Mouse (Mus musculus) intestine, postnatal 0 days (tissue): ENCODE data around the gene Rexo2. TPM values are rescaled to one million over a fixed set of nuclear protein-coding genes. Genes with fewer than 3 reads are reported as not detected.
"Not testable (repeated sequence)": the region's sequence is repeated elsewhere in the genome, so short reads cannot be mapped to it uniquely, and the experiment has no call there.

Experiments
- ATAC-seq: fragments of 200-750 bp; cut with Nextera tagmentation; 2 replicates; pipeline ENCODE4 v1.8.0; 2017; ENCODE audit warnings: mild to moderate bottlenecking, moderate TSS enrichment, moderate library complexity
- H3K27ac ChIP-seq: fragments of 300-500 bp; sonication (generic); 2 replicates; pipeline ENCODE4 v1.5.1; 2014; ENCODE audit warnings: mild to moderate bottlenecking, low read depth, low read length, moderate library complexity
- H3K27me3 ChIP-seq: fragments of 300-500 bp; sonication (generic); replicated peaks from 2 replicates; pipeline ENCODE4 v1.6.1; 2014; ENCODE audit warnings: low read length, mixed read lengths; ENCODE audit not compliant: control insufficient read depth, insufficient read depth
- H3K36me3 ChIP-seq: fragments of 300-500 bp; sonication (generic); 2 replicates; pipeline ENCODE4 v1.6.1; 2014; ENCODE audit warnings: mild to moderate bottlenecking, moderate library complexity; ENCODE audit not compliant: control insufficient read depth, insufficient read depth
- H3K4me1 ChIP-seq: fragments of 300-500 bp; sonication (generic); replicated peaks from 2 replicates; pipeline ENCODE4 v1.6.1; 2014; ENCODE audit warnings: antibody characterized with exemption, low read length, mixed read lengths; ENCODE audit not compliant: control insufficient read depth, insufficient read depth
- H3K4me2 ChIP-seq: fragments of 300-500 bp; sonication (generic); replicated peaks from 2 replicates; pipeline ENCODE4 v1.6.1; 2014; ENCODE audit warnings: low read depth, mild to moderate bottlenecking, moderate library complexity
- H3K4me3 ChIP-seq: fragments of 300-500 bp; sonication (generic); 2 replicates; pipeline ENCODE4 v1.5.1; 2014; ENCODE audit warnings: low read depth, low read length
- H3K9ac ChIP-seq: fragments of 300-500 bp; sonication (generic); 2 replicates; pipeline ENCODE4 v1.6.1; 2014; ENCODE audit warnings: mild to moderate bottlenecking, low read depth, low read length
- H3K9me3 ChIP-seq: fragments of 300-500 bp; sonication (generic); 2 replicates; pipeline ENCODE4 v1.6.1; 2016; ENCODE audit warnings: mixed run types; ENCODE audit not compliant: control insufficient read depth
- CTCF ChIP-seq: sonication (generic); IDR thresholded peaks from 2 replicates; pipeline ENCODE4 v1.5.1; 2016; ENCODE audit warnings: low read depth, mild to moderate bottlenecking, control low read depth, antibody characterized with exemption, moderate library complexity
- WGBS: fragments of 180-500 bp; shearing (Covaris S2); extraction: QIAGEN DNeasy Blood & Tissue Kit; methylation state at CpG from one replicate; pipeline ENCODE4 v1.1.7; 2014; 5-methylcytosine and 5-hydroxymethylcytosine counted together
- polyA plus RNA-seq: library from polyadenylated mRNA; unstranded; fragments of >200 nt; fragmentation: Nextera tagmentation; extraction: Ambion mirVana; gene quantifications from 2 replicates; pipeline ENCODE4 v1.2.1, GENCODE M21; 2015

Rexo2 gene
- polyA plus RNA-seq: 70.3 and 70.6 TPM in 2 replicates

- Histone ChIP-seq H3K27me3 (no peaks in the 10 kb centered on the region), H3K27ac (no peak within 1 kb of the TSS; the same call in 1 of the 2 replicates), H3K9me3 (no peaks in the 10 kb centered on the region), H3K9ac (peak within 1 kb of the TSS; percentile 71), H3K4me2 (peak within 1 kb of the TSS; percentile 97), H3K36me3 (0 out of 2 replicates have a peak, but pooled peaks cover 5% of the 10 kb centered on the region), H3K4me1 (no peaks in the 10 kb centered on the region), H3K4me3 (peak within 1 kb of the TSS; percentile 85)
- 0 out of 2 replicates have a peak, but pooled peaks have one; percentile 3 for TF ChIP-seq CTCF
- 1% methylated on average over 48 of the region's 49 CpGs for WGBS
- peak; percentile 99 for ATAC-seq
These were observed at the start of gene Rexo2 for GRCm38 (mm10) chr9:48480411-48481213. TSS of gene Rexo2 (minus strand) at chr9:48480623.

GRCm38 (mm10) chr9:48526520-48526919, 46.1 kb upstream of the Rexo2 start:
- Histone ChIP-seq H3K36me3 (no peaks in the 10 kb centered on the region), H3K9ac (no peak overlapping the region), H3K27me3 (no peaks in the 10 kb centered on the region), H3K9me3 (no peaks in the 10 kb centered on the region), H3K4me1 (no peaks in the 10 kb centered on the region), H3K4me3 (no peak overlapping the region), H3K4me2 (no peak overlapping the region), H3K27ac (no peak overlapping the region)
- 93% methylated on average over 4 of the region's 4 CpGs for WGBS
- no peak for TF ChIP-seq CTCF
- no peak for ATAC-seq

GRCm38 (mm10) chr9:48525566-48525965, 45.1 kb upstream of the Rexo2 start:
- no peak for ATAC-seq
- no peaks in the 10 kb centered on the region for H3K36me3 ChIP-seq
- WGBS: 9% methylated on average over 1 of the region's 1 CpGs

GRCm38 (mm10) chr9:48520405-48520804, 40.0 kb upstream of the Rexo2 start:
- H3K27ac ChIP-seq, H3K4me3 ChIP-seq, H3K27me3 ChIP-seq, H3K9me3 ChIP-seq, H3K4me2 ChIP-seq, ATAC-seq, H3K4me1 ChIP-seq, H3K36me3 ChIP-seq, H3K9ac ChIP-seq: not testable (repeated sequence)
- WGBS: no CpG with 5 or more reads among the region's 7 CpGs

More at GRCm38 (mm10) chr9:48525566-48525965, 45.1 kb upstream of the Rexo2 start:
- TF ChIP-seq CTCF: no peak
- Histone ChIP-seq H3K9me3 (no peaks in the 10 kb centered on the region), H3K4me2 (no peak overlapping the region), H3K4me3 (no peak overlapping the region), H3K27ac (no peak overlapping the region), H3K9ac (no peak overlapping the region), H3K4me1 (no peaks in the 10 kb centered on the region), H3K27me3 (no peaks in the 10 kb centered on the region)

GRCm38 (mm10) chr9:48517372-48518130, 37.1 kb upstream of the Rexo2 start:
- H3K4me2 ChIP-seq: no peak overlapping the region
- no peak overlapping the region for H3K27ac ChIP-seq
- H3K27me3 ChIP-seq: no peaks in the 10 kb centered on the region
- ATAC-seq: no peak
- H3K9me3 ChIP-seq: no peaks in the 10 kb centered on the region
- no peak overlapping the region for H3K9ac ChIP-seq
- no peak for TF ChIP-seq CTCF
- no peaks in the 10 kb centered on the region for H3K36me3 ChIP-seq
- no peaks in the 10 kb centered on the region for H3K4me1 ChIP-seq
- H3K4me3 ChIP-seq: no peak overlapping the region
- WGBS: 76% methylated on average over 19 of the region's 19 CpGs

GRCm38 (mm10) chr9:48516615-48517371, 36.4 kb upstream of the Rexo2 start:
- no peak overlapping the region for H3K27ac ChIP-seq
- no peak overlapping the region for H3K4me2 ChIP-seq
- 82% methylated on average over 11 of the region's 11 CpGs for WGBS
- TF ChIP-seq CTCF: no peak
- no peaks in the 10 kb centered on the region for H3K4me1 ChIP-seq
- no peak overlapping the region for H3K9ac ChIP-seq
- no peak overlapping the region for H3K4me3 ChIP-seq
- no peaks in the 10 kb centered on the region for H3K36me3 ChIP-seq
- H3K27me3 ChIP-seq: no peaks in the 10 kb centered on the region
- no peak for ATAC-seq
- no peaks in the 10 kb centered on the region for H3K9me3 ChIP-seq
